Mouse (Mus musculus): ENCODE data around the gene Asap2.
"Not testable (repeated sequence)": the region's sequence is repeated elsewhere in the genome, so short reads cannot be mapped to it uniquely, and the experiment has no call there.

Gene Asap2

DNA sequence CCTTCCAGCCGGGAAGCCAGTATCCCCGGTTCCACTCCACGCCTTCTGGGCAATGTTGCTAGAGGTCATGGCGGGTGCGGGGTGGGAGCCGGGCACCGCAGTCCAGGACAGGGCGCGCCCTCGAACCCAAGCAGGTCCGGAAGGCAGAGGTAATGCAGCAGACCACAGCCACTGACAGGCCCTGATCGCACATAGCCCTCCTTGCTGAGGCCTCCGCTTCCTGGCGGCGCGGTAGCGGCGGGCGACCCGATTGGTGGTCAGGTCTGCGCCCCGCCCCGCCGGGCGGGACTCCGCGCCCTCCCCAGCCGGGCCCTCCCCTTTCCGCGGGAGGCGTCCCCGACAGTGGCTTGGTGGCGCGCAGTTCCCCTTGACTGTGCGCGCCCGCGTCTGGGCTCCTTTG lies at the start of gene Asap2:
Gene Asap2, plus strand, starts transcription at position 328 of the 400 bp plus-strand sequence.
- DNase-seq (ENCODE audit: extremely low read depth, insufficient read length, low spot score) = not testable (repeated sequence)

DNA sequence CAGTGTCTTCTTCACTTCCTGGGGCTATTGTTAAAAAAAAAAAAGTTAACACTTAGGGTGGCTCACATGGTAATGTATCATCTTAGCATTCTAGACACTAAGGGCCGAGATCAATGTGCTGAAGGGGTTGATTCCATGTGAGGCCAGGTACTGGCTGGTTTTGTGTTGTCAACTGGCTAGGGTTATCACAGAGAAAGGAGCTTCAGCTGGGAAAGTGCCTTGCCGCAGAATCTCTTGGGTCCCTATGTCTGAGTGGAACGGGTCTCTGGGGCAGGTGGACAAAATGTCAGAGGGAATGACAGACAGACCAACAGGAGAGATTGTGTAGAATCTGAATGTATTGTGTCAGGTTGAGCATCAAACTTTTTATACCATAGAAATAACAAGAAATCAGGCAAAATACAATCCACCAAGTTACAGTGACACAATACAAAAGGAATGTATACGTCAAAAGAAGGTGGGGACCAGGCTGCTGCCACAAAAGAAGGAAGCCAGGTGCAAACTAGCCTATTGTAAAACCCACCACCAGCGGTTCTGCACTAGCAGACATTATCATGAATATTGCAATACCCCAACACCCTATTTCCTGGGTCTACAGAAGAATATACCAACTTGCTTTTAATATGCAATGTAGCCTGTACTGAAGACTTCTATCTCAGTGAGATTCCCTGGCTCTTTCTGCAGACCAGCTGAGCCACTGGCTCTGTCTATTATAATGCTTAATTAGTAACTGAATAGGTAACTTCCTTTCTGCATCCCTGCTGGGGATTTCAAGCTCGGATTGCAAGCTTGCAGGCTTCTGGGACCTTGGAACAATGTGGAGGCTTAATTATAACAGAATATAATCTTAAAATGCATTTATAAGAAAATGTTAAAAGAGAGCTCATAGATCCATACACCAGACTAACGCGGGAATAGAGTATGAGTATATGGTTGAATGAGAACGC lies 42.9 kb upstream of the Asap2 start:
- not testable (repeated sequence) for DNase-seq (ENCODE audit: extremely low read depth, insufficient read length, low spot score)

DNA sequence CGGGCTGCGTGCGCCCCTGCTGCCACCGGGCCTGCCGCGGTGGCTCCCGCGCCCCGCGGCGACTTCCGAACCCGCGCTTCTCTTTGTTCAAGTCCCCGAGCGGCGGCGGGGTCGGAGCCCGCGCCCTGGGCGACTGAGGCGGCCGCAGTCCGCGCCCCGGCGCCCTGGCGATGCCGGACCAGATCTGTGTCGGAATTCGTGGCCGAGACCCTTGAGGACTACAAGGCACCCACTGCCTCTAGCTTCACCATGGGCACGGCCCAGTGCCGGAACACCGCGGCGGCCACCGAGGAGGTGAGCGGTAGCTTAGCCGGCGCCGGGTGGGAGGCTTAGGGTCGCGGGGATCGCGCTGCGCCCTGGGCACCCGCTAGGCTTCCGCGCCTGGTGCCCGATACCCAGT lies 320 bp downstream of the Asap2 start:
- DNase-seq (ENCODE audit: extremely low read depth, insufficient read length, low spot score) = not testable (repeated sequence)

- not testable (repeated sequence) for DNase-seq (ENCODE audit: extremely low read depth, insufficient read length, low spot score)
Measured at GRCm38 (mm10) chr12:21030875-21031274, 40.6 kb downstream of the Asap2 start.

DNA sequence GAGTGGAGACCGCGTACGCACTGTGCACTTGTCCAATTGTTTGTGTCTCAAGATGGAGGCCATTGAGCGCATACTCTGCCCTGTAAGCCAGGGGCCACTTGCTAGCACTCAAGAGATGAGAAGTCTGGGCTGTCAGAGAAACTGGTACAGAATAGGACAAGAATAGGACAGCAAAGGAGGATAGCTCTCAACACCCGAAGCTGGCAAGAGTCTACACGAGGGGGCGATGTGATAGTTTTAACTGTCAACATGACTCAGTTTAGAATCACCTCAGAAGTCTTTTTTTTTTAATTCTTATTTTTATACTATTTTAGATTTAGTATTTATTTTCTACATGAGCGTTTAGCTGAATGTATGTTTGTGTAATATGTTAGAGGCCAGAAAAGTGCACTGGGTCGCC lies 56.5 kb downstream of the Asap2 start:
- DNase-seq (ENCODE audit: extremely low read depth, insufficient read length, low spot score) = not testable (repeated sequence)

- not testable (repeated sequence) for DNase-seq (ENCODE audit: extremely low read depth, insufficient read length, low spot score)
Measured at GRCm38 (mm10) chr12:21075731-21076130, 85.5 kb downstream of the Asap2 start.

GRCm38 (mm10) chr12:21090168-21090567 lies 99.9 kb downstream of the Asap2 start:
- not testable (repeated sequence) for DNase-seq (ENCODE audit: extremely low read depth, insufficient read length, low spot score)

DNA sequence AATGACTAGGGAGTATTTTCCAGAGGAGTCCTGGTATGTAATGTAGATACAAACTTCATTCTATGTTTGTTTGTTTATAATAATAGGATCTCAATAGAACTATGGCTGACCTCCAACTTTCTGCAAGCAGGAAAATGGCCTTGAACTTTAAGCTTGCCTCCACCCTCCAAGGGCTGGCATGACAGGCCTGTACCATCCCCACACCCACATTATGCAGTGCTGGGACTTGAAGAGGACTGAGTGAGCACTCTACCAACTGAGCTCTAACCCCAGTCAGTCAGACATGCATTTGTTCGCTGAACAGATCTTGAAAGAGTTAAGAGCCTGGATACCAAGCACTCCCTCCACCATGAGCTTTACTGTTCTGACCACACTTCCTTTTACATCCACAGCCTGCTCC lies 102.2 kb downstream of the Asap2 start:
- not testable (repeated sequence) for DNase-seq (ENCODE audit: extremely low read depth, insufficient read length, low spot score)

DNA sequence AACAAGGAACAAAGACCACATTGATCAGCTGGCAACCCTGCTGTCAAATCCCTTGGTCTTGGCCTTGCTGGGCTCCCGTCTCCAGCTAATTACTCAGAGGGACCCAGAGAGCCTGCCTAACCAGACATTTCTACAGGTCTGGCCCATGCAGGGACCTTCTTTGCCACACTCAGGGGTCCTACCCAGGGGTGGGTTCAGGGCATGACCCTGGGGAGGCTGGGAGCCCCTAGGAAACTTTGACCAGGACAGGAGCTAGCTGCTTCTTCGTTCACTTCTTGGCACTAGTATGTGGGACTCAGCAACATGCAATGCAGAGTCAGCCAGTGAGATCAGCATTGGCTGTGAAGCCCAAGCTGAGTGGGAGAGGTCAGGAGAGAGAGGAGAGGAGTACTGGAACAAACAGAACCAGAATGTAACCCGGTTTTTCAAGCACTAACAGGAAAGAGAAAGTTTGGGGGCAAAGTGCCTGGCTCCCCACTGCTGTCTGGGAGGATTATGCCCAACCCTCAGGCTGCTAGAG lies 107.6 kb downstream of the Asap2 start:
- not testable (repeated sequence) for DNase-seq (ENCODE audit: extremely low read depth, insufficient read length, low spot score)

- not testable (repeated sequence) for DNase-seq (ENCODE audit: extremely low read depth, insufficient read length, low spot score)
Measured at GRCm38 (mm10) chr12:21111116-21111475, 120.8 kb downstream of the Asap2 start.

DNA sequence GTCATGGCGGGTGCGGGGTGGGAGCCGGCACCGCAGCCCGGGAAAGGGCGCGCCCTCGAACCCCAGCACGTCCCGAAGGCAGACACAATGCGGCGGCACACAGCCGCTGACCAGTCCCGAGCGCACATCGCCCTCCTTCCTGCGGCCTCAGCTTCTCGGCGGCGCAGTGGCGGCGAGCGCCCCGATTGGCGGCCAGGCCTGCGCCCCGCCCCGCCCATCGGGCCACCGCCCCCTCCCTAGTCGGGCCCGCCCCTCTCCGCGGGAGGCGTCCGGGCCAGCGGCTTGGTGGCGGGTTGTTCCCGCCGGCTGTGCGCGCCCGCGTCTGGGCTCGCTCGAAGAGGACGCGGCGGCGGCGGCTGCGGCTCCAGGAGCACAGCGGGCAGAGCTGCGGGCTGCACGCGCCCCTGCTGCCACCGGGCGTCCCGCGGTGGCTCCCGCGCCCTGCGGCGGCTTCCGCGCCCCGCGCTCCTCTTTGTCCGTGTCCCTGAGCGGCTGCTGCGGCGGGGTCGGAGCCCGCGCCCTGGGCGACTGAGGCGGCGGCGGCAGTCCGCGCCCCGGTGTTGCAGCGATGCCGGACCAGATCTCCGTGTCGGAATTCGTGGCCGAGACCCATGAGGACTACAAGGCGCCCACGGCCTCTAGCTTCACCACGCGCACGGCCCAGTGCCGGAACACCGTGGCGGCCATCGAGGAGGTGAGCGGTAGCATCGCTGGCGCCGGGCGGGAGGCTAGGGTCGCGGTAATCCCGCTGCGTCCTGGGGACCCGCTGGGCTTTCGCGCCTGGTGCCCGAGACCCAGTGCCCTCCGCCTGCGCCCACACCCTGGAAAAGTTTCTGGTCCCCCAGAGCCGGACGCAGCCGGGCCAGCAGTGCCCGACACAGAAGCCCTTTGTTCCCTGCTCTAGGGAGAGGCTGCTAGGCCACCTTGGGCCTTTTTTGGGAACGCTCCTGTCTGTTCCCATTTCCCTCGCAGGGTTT lies 121.5 kb downstream of the Asap2 start:
- DNase-seq (ENCODE audit: extremely low read depth, insufficient read length, low spot score) = no peak

- DNase-seq (ENCODE audit: extremely low read depth, insufficient read length, low spot score) = no peak
Measured at GRCm38 (mm10) chr12:21112453-21112857, 122.2 kb downstream of the Asap2 start.

GRCm38 (mm10) chr12:21119446-21119845 lies 129.2 kb downstream of the Asap2 start:
- DNase-seq (ENCODE audit: extremely low read depth, insufficient read length, low spot score) = no peak

DNA sequence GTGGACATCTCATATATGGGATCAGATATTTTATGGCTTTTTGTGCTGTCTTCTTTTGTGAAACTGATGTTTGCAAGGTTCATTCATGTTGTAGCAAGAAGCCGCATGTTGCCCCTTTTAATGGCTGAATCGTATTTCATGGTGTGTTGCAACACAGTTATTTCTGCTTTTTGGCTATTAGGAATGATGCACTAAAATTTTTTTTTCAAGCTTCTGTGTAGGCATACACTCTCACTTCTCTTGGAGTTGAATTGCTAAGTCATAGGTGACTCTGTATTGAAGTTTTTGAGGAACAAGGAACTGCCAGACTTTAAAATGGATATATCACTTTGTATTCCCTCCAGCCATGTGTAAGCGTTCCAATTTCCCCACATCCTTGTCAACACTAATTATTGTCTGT lies 132.6 kb downstream of the Asap2 start:
- DNase-seq (ENCODE audit: extremely low read depth, insufficient read length, low spot score) = no peak

DNA sequence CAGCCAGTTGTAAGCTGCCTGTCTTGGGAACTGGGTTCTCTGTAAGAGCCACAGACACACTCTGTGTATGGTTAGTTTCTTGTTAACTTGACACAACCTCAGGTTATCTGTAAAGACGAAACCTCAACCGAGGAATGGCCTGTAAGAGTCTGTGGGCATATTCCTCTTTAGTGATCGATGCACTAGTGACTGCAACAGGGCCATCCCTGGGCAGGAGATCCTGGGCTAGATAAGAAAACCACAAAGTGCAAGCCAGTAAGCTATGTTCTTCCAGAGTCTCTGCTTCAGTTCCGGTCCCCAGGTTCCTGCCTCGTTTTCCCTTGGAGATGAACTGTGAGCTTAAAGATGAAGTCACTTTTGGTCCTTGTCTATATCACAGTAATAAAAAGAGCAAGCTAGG lies 133.4 kb downstream of the Asap2 start:
- no peak for DNase-seq (ENCODE audit: extremely low read depth, insufficient read length, low spot score)

DNA sequence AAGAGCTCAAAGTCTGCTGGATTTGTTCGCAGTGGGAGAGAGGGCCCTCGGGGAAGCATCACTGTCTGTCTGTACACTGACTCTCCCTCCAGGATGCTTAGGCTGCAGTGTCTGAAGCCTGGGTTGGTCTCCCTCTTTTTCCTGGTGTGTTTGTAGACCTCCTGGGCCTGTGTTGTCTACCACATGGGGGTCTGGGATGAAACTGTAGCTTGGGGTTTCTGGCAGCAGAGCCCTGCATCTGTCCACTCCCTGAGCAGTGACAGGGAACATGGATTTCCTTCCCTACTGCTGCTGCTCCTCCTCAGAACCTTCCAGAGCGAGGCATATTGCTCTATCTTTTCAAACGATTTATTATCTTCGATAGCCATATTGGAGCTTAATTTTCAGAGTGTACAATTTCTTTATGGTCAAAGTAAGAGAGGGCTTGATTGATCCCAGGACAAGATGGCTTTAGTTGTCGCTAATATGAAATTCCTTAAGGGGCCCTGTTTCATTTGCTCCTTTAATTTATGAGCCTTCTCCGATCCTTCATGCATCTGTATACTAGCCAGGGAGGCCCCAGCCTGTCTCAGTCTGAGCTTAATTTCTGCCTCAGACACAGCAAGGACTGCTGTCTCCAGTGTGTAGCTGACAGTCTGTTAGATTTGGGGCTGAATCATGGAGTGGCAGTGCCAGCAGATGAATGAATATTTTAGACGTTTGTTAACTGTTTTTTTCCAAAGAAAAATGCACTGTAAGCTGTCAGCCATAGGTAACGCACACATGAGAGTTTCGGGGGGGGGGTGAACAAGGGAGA lies 135.6 kb downstream of the Asap2 start:
- no peak for DNase-seq (ENCODE audit: extremely low read depth, insufficient read length, low spot score)

DNA sequence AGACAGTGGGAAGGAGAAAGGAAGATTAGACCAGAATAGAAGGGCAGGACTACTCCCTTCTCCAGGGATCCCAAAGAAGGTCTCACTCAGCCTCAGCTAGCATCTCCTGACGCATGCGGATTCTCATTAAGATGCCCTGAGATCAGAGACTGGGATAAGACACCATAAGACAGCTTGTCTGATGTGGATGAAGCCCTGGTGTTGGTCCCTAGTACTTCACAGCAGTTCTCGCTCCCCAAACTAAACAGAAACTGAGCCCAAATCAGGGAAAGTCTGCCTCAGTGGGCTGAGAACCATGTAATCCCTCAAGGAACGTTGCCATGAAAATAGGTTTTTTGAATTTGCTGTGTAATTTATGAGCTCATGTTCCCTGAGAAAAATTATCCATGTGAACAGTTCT lies 136.3 kb downstream of the Asap2 start:
- DNase-seq (ENCODE audit: extremely low read depth, insufficient read length, low spot score) = no peak

GRCm38 (mm10) chr12:21128930-21129869 lies 138.9 kb downstream of the Asap2 start:
- DNase-seq (ENCODE audit: extremely low read depth, insufficient read length, low spot score) = no peak

DNA sequence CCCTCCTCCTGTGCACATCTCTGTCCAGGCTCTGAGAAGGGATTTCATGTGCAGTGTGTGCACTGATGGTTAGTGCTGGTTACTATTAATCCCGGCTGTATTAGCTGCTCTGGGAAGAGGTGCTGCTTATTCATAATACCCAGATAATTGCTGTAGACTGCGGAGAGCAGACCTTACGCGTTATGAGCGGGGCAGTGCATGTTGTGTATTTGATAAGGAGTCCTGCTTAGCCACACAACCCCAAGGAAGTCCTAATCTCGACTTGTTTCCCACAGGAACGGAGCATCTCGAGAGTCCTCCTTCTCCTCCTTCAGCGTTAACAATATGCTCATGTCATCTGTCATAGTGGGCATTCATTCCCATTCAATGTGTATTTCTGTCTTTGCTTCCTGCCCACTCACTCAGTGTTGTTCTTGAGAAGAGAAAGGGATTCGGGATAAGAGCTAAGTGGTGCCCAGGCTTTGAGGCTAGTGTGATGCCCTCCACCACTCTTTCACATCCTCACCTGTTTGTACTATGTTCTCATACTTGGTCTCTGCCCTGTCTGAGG lies 140.1 kb downstream of the Asap2 start:
- no peak for DNase-seq (ENCODE audit: extremely low read depth, insufficient read length, low spot score)
